Mouse (Mus musculus): Measurements from ENCODE around the gene Reg3a. TPM values are rescaled to one million over a fixed set of nuclear protein-coding genes. Genes with fewer than 3 reads are reported as not detected.

The Reg3a gene
- polyA plus RNA-seq (2012; ENCODE audit: low replicate concordance), result not detected in 2 replicates

DNA sequence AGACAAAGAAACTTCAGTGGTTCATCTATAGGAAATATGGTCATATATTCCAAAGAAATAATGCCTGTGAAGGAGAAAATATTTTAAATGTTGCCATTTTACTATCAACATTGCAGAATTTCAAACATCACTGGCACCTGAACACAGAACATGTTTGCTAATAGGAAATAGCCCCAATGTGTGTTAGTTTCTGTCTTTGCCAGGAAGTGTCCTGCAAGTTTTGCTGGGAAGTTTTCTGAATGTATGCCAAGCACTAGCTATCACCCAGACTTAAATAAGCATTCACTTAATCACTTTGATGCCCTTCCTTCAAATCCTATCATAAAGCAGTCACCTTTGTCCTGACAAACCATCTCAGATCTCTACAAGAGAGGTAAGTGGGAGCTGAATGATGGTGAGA is at the start of gene Reg3a:
Reg3a (plus strand) TSS at position 301 of the 400 bp plus-strand sequence.

DNA sequence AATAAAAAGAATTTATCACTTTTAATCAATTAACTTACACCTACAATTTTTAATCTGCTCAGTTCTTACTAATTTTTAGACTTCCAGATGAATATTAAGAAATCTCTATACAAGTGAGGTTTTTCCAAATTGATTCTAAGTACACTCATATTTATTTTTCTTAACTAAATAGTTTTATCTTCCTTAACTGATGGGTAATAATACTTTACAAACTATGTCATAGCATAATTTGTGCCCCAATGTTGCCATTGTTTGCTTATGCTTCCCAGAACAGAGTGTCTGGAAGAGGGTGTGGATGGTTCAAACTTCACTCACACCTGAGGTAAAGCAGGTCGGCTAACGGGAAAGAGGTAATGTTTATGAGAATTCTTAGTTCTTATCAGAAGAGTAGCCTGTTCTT is 10.2 kb upstream of the Reg3a start, which contains the start of gene Reg3b:
Reg3b (plus strand) TSS at position 301 of the 400 bp plus-strand sequence.

DNA sequence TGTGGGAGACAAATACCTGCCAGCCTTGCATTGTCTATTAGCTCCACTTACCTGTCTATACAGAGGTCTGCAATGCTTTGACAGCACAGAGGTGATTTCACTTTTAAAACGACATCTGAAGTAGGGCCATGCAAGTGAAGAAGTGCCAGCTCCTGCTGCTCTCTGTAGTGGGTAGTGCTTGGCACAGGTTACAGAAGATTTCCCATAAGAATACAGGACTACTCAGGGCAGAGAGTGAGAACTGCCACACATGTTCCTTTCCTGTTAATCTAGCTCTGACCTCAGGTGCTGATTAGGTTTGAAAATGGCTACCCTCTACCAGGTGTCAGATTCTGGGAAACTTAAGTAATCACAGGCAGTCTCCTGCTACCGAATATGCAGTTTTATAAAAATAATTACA is 1.7 kb upstream of the Reg3a start, which contains the start of gene Reg3d:
Reg3d (minus strand) TSS at position 101 of the 400 bp plus-strand sequence.

DNA sequence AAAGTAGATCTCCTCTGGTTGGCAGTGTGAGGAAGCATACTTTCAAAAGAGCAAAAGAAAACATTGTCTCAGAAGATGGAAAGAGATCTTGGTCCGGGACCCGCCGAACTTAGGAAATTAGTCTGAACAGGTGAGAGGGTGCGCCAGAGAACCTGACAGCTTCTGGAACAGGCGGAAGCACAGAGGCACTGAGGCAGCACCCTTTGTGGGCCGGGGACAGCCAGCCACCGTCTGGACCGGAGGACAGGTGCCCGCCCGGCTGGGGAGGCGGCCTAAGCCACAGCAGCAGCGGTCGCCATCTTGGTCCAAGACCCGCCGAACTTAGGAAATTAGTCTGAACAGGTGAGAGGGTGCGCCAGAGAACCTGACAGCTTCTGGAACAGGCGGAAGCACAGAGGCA is 14.8 kb downstream of the Reg3a start, which contains the start of gene Reg2:
Reg2 (plus strand) TSS at position 301 of the 400 bp plus-strand sequence.

DNA sequence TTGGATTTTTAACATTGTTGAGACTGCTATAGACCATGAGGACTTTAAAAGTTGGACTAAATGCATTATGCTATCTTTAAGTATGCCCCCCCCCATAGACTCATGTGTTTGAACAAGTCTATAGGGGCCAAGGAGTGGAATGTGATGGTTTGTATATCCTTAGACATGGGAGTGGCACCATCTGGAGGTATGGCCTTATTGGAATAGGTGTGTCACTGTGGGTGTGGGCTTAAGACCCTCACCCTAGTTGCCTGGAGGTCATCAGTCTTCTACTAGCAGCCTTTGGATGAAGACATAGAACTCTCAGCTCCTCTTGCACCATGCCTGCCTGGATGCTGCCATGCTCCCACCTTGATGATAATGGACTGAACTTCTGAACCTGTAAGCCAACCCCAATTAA is 41.9 kb downstream of the Reg3a start, which contains the start of gene Reg1:
Reg1 (plus strand) TSS at position 301 of the 400 bp plus-strand sequence.

Other genes starting within 250 kb of the Reg3a start
- not detected in 2 replicates for gene Reg3b, start 10.1 kb upstream of the Reg3a start, polyA plus RNA-seq (2012; ENCODE audit: low replicate concordance)
- not detected in 2 replicates for gene Reg3d, start 1.8 kb upstream of the Reg3a start, polyA plus RNA-seq (2012; ENCODE audit: low replicate concordance)
- not detected in 2 replicates for gene Reg2, start 14.9 kb downstream of the Reg3a start, polyA plus RNA-seq (2012; ENCODE audit: low replicate concordance)
- gene Reg1, start 42.0 kb downstream of the Reg3a start, polyA plus RNA-seq (2012; ENCODE audit: low replicate concordance), result not detected in 2 replicates
- gene Reg3g, start 88.2 kb downstream of the Reg3a start, polyA plus RNA-seq (2012; ENCODE audit: low replicate concordance), result not detected in 2 replicates